Mouse (Mus musculus): Measurements from ENCODE around the gene Ppp1r1b.
A peak's percentile ranks its signal among the peaks of the same experiment; 100 is the strongest.

Ppp1r1b gene

DNA sequence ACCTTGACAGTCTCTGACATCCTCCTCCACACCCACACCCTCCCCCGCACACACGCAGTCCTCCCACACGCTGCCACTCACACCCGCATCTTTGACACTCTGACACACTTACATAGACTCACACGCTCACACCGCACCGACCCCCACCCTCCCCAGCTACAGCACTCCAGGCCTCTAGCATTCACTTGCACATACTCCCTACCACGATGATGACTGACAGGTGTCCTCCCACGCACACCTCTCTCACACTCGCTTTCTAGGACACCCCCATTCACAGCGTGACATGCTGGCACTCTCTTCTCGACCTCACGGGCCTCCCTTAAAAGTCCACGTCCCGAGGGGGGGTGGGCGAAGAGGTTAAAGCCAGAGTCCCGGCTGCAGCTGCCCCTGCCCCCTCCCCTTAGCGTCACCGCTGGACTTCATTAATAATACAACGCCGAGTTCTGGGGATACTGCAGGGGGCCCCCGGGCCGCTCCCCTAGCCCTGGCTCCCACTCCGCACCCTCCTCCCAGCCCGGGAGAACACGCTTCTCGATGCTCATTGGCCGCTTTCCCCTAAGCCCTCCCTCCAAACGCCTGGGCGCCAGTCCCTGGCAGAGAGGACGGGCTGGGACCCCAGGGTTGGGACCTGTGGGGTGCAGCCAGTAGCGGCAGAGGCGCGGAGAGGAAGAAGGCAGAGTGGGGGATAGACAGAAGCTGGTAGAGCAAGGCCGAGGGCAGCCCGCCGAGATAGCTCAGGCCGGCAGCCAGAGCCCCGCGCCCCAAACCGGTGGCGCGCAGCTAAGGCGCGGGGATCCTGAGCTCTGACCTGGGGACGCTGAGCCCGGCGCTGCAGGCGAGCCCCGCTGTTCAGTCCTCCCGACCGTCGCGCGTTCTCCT, at the start of gene Ppp1r1b:
Gene Ppp1r1b (plus strand): TSS at position 322 of the 879 bp plus-strand sequence.
- DNase-seq = peak; percentile 76

DNA sequence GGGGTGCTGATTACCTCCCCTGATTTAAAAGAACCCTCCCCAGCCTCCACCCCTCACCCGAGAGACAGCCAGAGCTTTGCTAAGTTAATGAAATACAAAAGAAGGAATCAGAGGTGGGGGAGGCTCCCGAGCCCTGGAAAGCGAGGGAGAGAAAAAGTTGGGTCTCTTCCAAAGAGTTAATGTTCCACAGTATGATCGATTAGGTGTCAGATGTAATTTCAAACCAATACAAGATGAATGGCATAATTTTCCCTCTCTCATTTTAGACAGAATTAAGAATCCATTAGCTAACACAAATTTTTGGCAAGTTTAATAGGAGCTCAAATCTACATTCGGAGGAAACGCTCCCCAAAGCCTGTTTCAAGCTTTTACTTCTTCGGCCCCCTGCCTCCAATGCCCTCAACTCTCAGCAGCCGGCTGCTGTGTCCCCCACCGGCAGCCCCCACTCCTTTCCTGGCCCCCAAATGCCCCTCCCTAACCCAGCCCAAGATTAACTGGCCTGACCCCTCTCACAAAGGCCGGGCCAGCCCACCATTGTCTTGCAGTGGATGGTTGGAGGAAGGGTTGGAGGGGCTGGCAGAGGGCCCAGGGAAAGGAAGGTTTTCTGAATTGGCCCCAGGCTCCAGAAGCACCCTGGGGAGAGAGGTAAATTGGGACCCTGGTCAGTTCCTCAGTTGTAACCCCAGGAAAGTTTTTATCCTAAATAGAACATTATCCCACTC, 49.6 kb upstream of the Ppp1r1b start:
- no peak for DNase-seq

- peak; percentile 63 for DNase-seq
Measured at GRCm38 (mm10) chr11:98313790-98314323, 34.3 kb upstream of the Ppp1r1b start.

GRCm38 (mm10) chr11:98317479-98317878, 30.7 kb upstream of the Ppp1r1b start:
- DNase-seq = no peak

GRCm38 (mm10) chr11:98318421-98319116, 29.6 kb upstream of the Ppp1r1b start:
- DNase-seq = no peak

- DNase-seq = no peak
Measured at GRCm38 (mm10) chr11:98319120-98319519, 29.1 kb upstream of the Ppp1r1b start.

GRCm38 (mm10) chr11:98319544-98319943, 28.7 kb upstream of the Ppp1r1b start:
- DNase-seq = no peak

GRCm38 (mm10) chr11:98319944-98320343, 28.3 kb upstream of the Ppp1r1b start:
- DNase-seq = no peak

- no peak for DNase-seq
Measured at GRCm38 (mm10) chr11:98320381-98320780, 27.8 kb upstream of the Ppp1r1b start.

- no peak for DNase-seq
Measured at GRCm38 (mm10) chr11:98320806-98321676, 27.2 kb upstream of the Ppp1r1b start.

DNA sequence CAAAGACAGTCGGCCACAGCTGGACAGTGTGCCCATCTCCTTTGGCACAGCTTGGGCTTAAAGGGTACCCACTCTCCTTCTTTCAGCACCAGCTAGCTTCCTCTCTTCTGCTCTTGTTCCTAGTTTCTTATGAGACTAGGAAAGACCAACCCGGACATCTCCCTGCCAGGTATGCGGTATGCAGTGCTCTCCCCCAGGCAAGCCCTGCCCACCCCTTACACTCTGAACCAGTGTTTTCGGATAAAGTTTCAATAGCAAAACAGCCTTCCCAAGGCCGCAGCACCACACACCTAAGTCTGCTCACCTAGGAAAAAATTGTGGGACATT, 26.6 kb upstream of the Ppp1r1b start:
- DNase-seq = no peak

- DNase-seq = no peak
Measured at GRCm38 (mm10) chr11:98322159-98322558, 26.0 kb upstream of the Ppp1r1b start.

DNA sequence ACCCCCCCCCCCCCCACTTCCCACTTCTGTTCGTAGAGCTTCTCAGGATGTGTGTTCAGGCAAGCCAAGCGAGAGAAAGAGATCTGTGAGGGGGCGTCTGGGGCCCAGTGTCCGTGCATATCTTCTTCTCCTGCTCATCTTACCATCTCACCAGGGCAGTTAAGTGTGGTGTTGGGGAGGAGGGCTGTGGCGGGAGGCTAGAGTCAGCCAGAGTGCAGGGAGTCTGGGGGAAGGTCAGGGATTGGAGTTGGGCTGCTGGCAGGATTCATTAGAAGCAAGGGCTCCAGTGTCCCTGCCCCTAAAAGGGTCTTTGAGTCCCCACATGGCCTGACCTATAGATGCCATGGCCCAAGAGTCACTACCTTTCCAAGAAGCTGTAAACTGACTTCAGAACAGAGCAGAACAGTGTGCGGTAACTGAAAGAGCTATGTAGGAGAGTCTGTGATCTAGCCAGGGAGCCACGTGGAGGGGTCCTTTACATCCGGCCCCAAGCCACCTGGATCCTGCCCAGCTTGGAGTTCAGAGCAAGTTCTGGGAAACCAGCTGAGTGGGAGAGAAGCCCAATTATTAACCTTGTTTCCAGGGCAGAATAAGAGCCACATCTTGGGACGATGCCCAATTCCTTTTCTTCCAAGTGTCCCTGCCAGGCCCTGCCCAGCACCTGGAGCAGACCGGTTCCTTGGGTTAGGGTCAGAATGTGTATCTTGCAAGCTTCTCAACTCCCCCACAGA, 24.9 kb upstream of the Ppp1r1b start:
- DNase-seq = no peak

DNA sequence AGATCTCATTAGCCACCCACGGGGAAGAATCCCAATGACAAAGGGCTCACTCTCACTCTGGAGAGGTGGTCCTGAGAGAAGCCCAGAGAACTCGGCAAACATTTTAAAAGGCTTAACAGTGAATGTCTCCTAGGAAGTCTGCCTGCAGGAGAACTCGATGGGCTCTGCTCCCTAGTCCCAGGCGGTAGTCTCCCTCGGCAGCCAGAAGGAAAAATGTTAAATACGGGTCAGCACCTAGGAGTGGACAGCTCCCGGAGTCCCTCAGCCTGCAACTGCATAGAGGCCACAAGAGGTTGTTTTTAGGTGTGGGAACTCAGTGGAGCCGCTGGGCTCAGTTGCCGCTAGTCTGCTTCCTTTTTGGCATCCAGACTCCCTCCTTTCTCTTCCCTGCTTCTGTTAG, 24.3 kb upstream of the Ppp1r1b start:
- DNase-seq = no peak

GRCm38 (mm10) chr11:98325191-98325820, 22.9 kb upstream of the Ppp1r1b start:
- DNase-seq = no peak

DNA sequence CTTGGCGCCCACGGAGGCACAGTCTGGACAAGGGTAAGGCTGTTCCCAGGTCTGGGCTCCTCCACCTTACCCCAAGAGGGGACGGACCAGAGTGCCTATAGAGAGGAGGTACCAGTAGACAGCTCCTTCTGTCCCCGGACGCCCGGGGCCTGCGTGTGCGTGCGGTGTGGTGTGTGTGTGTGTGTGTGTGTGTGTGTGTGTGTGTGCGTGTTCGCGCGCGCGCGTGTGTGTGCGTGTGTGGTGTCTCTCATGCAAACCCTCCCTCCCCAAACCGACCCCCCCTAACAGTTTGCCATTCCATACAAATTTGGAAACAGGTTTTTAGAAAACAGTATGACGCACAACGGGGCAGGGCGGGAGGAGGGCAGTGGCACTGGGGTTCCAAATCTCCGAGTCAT, 22.4 kb upstream of the Ppp1r1b start:
- DNase-seq = no peak

- no peak for DNase-seq
Measured at GRCm38 (mm10) chr11:98326741-98327135, 21.5 kb upstream of the Ppp1r1b start.

- no peak for DNase-seq
Measured at GRCm38 (mm10) chr11:98327136-98328030, 20.8 kb upstream of the Ppp1r1b start.

- DNase-seq = no peak
Measured at GRCm38 (mm10) chr11:98328031-98328370, 20.2 kb upstream of the Ppp1r1b start.
